Mouse (Mus musculus): ENCODE measurements around the gene Uggt1.

Uggt1 gene

DNA sequence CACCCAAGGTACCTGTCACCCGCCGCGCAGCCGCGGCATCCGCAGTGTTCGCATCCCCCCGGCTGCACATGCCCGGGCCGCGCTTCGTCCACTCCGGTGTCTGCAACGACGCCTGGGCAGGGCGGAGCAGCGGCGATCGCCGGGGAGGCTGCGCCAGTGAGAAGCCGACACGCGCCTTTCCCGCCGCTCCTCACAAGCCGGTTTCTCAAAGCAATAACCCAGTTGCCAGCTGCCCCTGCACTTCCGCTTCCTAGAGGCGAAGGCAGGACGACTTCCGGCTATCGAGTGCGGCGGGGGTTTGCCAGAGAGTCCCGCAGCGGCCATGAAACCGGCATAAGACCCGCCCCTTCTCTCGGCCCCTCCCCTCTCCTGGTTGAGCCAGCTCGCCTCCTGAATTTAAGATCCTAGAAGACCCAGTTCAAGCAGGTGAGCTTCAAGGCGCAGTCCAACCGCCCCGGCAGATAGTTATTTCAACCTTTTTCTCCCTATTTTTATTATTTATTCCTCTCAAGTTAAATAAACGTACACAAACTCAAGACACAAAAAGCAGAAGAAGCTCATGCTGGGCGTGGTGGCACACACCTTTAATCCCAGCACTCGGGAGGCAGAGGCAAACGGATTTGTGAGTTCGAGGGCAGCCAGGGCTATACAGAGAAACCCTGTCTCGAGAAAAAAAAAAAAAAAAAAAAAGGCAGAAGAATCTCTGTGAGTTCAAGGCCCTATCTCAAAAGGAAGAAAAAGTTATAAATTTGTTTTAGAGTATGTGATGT is at the start of gene Uggt1:
Gene Uggt1, minus strand, starts transcription at position 663 of the 770 bp plus-strand sequence.
- peak; percentile 97 for DNase-seq (ENCODE audit: low spot score)

DNA sequence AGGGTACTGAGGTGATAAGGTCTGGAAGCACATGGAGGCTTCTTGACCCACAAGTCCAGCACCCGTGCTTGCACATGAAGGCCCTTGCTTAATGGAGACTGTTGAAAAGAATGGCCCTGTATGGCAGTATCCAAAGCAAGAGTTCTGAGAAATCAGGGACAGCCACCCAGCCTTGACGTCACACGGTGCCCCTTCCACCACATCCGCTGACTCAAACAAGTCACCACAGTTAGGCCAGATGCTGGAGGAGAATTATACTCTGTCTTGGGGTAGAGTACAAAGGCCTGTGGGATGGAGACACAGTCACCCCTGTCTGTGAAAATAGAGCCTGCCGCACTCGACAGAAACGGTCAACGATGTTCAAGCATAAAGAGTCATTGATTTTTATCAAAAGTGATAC is 49.0 kb upstream of the Uggt1 start:
- no peak for DNase-seq (ENCODE audit: low spot score)

DNA sequence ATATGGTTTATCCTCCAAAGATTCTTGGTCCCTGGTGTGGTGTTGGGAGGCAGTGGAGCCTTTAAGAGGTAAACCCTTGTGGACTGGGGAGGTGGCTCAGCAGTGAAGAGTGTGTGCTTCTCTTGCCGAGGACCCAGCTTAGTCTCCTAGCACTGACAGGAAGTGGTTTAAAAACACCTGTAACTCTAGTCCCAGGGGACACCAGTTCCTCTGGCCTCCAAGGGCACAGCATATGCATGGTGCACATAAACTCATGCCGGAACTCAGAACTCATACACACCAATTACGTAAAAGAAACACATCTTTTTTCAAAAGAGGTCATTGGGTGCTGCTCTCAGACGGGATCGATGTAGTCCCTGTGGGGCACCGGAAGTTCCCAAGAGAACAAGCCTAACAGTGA is 37.3 kb upstream of the Uggt1 start:
- DNase-seq (ENCODE audit: low spot score): no peak

DNA sequence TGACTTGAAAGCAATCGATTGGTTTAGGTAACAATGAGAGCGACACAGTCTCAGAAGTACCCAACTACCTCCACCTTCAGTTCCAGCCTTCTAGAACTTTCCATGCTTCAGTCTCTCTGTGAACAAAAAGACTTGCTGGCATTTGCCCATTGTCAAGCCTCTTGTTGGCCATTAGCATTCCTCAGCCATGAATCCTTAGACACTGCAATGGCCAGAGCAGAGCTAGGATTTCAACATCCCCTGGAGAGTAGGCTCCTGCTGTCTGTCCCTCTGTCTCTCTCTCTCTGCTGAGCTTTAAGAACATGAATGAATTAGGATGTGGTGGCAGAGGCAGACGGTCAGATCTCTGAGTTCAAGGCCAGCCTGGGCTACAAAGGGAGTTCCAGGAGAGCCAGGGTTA is 36.4 kb upstream of the Uggt1 start:
- DNase-seq (ENCODE audit: low spot score): no peak

DNA sequence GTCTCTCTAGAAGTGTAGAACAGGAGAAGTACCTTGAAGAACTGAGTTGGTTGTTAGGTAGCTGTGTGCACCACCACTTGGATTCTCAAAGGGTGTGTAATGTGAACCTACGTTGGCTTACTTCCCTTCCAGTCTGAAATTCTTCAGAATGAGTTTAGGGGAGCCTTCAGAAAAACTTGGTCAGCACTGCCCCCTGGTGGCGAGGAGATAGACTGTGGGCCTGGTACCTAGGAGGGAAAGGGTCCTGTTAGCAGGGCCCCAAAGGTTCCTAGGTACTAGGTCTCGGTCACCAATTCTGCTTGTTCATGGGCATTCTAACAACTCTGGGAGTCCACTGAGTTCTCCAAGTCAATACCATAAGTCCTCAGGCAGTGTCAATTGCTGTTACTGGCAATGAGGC is 34.7 kb upstream of the Uggt1 start:
- DNase-seq (ENCODE audit: low spot score): peak; percentile 83

DNA sequence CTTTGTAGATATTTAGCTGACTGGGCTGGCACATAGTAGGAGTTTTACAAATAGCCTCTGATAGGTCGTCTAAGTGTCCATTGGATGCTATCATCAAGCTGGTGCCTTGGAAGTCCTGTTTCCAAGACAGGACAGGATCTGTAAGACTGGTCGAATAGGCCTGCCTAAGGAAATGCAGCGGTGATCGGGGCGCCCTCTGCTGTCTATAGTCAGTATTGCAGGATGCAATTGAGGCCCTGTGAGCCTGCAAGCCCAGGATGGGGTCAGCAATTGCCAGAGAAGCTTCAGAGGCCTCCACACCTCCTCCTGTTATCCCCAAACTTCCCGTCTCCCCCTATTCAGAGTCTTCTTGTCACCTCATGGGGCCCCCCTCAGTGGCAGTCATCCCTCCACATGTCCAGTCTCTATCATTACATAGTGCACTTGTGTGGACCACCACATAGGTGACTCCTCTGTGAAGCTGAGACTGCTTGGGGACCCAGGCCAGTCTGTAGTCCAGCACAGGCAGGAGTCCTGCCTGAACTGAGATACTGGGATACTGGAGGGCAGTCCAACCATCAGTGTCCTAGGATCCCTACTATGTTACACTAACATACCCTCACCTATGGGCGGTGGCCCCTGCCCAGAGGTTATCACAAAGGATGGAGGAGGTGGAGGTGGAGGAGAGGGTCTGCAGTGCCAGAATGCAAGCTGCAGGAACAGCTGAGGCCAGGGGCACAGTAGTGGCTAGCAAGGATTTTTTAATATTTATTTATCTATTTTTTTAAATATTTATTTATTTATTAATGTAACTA is 32.9 kb upstream of the Uggt1 start:
- peak; percentile 83 for DNase-seq (ENCODE audit: low spot score)

DNA sequence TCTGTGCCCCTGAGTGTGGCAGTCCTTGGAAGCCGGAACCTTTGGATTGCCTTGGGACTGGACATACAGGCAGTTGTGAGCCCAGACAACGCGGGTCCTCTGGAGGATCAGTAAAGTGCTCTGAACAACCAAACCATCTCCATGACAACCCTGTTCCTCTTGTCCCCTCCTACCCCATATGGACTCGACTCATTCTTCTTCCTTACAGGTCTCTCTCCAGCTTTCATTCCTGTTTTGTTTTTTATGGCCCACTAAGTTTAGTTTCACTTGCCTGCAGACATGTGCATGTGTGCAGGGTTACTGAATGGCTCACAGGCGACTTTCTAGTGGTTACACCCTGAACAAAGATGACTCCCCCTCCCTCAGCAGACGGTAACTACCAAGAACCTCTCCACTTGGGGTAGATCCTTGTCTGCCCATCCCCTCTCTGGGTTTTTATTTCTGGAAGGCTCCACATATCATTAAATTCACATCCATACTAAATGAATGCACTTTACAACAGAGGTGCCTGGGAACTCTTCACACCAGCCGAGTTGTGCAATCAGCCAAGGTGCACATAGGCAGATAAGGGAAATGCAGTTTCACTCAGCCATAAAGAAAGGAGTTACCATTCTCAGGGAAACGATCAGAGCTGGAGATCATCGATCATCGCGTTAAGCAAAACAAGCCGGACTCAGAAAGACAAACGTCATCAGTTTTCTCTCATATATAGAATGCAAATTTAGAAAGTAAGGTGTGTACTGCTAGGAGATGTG is 31.3 kb upstream of the Uggt1 start:
- no peak for DNase-seq (ENCODE audit: low spot score)

DNA sequence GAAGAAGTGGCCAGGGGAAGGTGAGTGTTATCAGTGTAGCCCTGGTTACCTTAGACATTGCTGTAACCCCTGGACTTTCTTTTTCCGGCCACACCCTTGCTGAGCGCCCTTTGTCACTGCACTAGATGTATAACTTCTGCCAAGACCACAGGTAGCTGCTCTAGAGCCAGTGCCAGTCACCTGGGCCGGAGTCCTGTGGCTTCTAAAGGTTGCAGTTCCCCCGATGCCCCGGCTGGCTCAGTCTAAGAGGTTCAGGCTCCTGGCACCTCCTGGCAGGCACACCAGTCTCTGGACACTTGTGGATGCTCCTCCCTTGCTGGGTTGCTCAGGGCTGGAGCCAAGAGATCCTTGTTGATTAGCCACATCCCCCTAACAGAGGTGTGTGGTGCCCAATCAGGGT is 29.9 kb upstream of the Uggt1 start, which contains the start of gene Neurl3:
Gene Neurl3, minus strand, starts transcription at position 225 of the 400 bp plus-strand sequence.
- DNase-seq (ENCODE audit: low spot score): no peak

DNA sequence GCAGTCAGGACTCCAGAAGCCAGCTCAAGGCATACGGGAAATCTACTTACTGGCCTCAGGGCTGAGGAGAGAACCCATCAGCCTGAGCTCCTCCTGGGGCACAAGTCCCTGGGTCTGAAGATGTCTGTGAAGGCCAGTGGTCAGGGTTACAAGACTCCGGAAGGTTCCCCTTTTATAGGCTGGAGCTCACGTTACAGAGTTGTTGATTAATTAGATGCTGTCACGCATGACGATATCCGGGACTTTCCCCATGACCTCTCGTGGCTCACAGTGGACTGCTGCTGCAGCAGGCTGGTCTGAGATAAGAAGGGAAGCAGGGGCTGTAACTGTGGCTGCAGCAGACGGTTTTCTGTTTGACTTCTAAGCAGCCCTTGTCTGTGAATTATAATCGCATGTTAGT is 28.8 kb upstream of the Uggt1 start:
- peak; percentile 69 for DNase-seq (ENCODE audit: low spot score)

DNA sequence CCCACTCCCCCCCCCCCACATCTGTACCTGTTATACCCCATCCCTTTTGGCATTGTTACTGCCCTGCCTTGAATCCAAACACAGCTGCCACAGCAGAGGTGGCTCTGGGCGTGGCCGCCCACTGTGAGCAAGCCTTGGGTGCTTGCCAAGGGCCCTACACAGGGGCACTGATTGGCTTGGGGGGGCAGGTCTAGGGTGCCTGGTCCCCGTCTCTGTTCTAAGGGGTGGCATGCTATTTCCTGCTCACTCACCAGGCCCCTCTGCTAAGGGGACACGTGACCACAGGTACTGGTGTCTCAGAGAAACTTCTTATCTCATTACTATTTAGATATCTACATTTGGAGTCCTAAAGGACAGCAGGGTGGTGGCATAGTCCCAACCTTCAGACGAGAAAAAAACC is 28.0 kb upstream of the Uggt1 start:
- no peak for DNase-seq (ENCODE audit: low spot score)

DNA sequence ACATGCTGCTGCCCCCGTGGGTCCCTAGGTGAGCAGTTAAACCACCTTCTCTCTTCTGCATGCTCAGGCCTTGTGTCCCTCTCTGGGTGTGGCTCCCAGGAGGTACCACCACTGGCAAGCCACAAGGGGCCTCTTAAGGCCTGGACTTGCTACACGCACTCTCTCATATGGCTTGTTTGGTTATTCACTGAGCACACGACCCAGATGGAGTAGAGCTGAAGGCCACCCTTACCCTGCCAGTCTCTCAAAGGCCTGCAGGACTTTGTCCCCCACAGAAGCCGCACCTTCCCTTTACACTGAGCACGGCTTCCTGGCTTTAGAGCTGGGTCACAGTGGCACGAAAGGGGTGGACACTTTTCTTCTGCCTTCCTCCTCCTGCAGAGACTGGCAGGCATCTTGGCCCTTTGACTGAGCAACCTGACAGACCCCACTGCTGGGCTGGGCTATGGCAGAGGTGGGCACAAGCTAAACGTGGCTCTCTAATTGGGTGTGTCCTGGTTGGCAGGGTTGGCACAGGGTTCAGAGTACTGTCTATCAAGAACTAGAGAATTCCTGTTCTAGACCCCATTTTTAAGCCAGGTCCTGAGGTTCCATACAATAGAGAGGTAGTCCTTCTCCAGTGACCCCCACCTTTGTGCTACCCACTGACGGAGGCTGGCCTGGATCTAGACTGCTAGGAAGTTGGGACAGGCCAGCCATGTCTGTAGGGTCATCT is 27.2 kb upstream of the Uggt1 start:
- DNase-seq (ENCODE audit: low spot score): no peak

DNA sequence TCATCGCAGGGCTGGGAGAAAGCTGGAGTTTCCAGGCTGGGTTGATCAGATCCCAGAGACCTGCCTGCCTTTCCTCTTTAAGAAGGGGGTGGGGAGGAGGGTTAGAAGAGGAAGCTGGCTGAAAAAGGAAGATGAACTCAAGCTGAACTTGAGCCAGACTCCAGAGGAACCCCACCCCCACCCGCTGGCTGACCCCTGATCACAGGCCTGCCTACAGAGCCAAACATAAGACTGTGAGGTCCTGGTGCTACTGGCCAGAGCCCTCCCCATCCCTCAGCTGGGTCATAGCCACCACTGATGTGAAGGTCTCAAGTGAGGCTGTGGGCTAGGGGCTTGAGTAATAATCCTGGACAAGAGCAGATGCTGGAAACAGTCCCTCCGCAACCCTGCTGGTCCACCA is 26.1 kb upstream of the Uggt1 start:
- DNase-seq (ENCODE audit: low spot score): peak; percentile 26

DNA sequence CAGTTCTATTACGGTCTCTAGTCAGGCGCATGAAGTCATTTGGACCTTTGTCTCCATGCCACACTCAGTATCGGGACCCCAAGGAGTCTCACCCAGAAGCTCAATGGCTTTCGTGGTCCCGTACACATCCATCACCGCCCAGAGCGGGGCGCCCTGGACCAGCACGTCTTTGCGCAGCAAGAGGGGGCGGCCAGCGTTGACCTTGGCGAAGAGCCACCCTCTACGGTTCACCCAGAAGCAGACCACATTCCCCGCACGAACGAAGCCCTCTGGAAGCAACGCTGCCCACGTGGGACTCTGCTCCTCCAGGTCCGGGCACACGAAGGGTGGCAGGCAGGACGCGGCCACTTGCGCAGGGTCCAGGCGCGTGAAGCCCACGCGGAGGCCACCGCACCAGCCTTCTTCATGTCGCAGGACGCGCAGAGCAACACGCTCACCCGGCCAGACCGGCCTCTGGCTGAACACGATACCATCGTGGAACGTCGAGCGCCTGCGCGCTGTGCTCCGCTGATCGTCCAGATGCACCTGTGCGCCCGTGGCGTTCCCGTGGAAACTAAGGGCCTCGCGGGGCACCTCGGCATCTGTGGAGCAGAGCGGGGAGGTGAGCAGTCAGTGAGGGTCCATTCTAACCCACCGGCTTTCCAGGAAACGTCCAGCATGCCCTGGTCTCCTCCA is 24.7 kb upstream of the Uggt1 start:
- peak; percentile 12 for DNase-seq (ENCODE audit: low spot score)

DNA sequence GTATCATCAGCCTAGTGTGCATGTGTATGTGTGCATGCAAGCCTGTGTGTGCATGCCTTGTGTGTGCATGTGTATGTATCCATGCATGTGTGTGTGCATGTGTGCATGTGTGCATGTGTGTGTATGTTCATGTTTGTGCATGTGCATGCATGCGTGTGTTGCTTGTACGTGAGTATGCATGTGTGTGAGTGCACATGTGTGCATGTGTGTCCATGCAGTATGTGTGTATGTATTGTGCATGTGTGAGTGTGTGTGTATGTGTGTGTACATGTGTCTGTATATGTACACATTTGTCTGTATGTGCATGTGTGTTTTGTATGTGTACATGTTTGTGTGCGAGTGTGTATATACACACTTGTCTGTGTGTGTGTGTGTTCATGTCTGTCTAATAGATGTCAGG is 23.1 kb upstream of the Uggt1 start:
- DNase-seq (ENCODE audit: low spot score): no peak

DNA sequence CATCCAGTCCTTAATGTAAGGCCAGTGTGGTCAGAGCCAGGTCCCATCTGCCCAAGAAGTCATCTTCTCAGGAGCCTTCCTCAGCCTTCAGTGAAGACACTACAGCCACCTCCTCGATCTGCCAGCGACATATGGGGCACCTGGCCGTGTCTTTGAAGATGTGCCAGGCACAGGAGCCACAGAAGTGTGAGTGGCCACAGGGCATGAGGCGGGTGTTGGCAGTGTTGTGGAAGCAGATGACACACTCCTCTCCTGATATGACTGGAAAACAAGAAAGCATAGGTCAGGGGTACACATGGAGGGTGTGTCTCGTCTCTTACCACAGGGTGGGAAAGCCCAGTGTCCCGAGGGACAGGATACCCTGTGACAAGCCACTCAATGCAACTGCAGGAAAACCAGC is 21.8 kb upstream of the Uggt1 start:
- DNase-seq (ENCODE audit: low spot score): no peak

DNA sequence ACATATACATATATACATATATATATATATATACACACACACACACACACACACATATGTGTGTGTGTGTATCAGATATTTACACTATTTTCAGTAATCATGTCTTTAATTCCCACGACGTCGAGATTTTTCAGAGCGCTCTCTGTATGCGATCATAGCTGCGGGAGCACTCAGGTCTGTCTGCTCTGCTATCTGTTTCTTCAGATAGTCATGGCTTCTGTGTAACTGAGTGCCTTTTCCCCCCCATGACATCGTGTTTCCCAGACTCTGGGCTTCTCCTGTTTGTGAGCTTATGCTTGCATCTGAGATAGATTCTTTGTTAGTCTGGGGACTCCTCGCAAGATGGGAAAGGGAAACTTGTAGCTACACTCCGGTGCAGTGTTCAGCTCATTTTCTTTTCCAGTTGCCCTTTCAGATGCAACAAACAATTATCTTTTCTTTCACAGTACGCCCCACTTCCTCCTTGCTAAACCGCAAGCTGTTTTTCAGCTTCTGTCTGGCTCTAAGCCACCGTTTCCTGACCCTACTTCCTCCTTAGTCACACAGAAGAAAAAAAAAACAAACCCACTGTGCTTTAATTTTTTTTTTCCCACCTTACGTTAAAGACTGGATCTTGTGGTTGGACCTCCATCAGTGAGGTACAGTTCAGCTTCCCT is 19.4 kb upstream of the Uggt1 start:
- DNase-seq (ENCODE audit: low spot score): no peak

DNA sequence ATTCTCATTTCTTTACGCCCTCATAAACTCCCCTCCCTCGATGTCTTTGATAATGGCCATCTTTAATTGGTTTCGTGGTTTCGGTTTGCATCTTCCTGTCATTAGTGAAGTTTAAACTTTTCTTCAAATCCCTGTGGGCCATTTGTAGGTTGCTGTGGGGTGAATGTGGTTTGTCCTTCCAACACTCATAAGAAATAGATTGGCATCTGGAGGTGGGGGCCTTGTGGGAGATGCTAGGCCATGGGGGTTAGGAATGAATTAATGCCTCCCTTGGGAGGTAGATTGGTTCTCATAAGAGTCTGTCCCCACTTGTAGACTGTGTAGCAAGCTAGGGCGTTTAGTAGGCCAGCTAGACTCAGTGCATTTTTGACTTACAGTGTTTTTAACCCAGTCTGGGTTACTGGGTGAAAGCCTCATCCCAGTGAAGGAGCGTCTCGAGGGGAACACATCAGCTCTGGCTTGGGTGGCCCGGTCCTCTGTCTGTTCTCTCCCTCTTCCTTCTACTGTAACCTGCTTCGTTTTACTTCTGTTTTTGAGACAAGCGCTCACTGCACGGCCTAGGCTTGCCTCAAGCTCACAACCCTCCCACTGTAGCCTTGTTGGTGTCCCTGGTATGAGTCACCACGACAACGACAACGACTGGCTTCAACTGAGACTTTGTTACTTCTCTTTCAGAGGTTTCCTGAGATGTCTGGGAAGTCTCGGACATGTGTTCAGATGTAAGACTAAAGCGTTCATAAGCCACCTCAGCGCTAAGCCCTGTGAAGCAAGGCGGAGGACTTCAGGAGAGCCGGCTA is 17.4 kb upstream of the Uggt1 start:
- DNase-seq (ENCODE audit: low spot score): no peak

DNA sequence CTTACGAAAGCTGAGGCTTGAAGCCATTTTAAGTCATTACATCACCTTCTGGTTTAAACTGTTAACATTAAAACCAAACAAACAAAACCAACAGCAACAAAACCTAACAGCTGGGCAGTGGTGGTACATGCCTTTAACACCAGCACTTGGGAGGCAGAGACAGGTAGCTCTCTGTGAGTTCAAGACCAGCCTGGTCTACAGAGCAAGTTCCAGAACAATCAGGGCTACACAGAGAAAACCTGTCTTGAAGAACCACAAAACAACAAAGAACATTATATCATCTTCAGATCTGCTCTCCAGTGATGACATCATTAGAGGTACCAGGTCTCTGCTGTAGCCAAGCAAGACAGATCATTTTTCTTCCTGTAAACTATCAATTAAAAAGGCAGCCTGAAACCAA is 15.9 kb upstream of the Uggt1 start:
- DNase-seq (ENCODE audit: low spot score): no peak

DNA sequence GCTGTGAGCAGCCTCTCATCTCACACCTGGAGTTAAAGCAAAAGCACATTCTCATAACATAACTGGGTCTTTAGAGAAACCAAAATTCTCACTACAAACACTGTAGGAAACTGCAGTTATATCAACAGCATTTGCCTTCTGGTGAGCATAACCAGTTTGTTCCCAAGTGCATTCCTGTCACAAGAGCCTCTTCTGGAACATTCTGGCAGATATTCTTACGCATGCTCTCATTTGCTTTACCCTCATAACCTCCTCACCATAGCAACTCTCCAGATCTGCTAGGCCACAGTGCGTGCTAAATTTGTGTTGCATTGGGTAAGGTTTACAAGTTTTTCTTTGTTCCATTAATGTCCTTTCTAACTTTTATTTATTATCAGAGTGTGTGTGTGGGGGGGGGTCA is 14.8 kb upstream of the Uggt1 start:
- DNase-seq (ENCODE audit: low spot score): no peak

DNA sequence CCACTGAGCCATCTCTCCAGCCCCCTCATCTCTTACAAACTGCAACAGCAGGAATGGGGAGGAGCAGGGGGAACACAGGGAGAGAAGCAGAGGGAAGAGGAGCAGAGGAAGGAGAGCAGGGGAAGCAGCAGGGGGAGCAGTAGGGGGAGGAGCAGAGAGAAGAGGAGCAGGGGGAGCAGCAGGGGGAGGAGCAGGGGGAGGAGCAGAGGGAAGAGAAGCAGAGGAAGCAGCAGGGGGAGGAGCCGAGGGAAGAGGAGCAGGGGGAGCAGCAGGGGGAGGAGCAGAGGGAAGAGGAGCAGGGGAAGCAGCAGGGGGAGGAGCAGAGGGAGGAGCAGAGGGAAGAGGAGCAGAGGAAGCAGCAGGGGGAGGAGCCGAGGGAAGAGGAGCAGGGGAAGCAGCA is 14.1 kb upstream of the Uggt1 start:
- no peak for DNase-seq (ENCODE audit: low spot score)

Data from embryo, embryonic 10 days (tissue).